Mouse (Mus musculus) limb, embryonic 14.5 days (tissue): ENCODE measurements around the gene Nr4a3. TPM values are rescaled to one million over a fixed set of nuclear protein-coding genes. Genes with fewer than 3 reads are reported as not detected.

Experiments
- ATAC-seq: fragments of 200-750 bp; cut with Nextera tagmentation; 2 replicates; pipeline ENCODE4 v1.8.0; 2017; ENCODE audit warnings: low read depth, moderate number of reproducible peaks, moderate TSS enrichment; ENCODE audit not compliant: low FRiP score
- DNase-seq: peaks from one replicate; pipeline ENCODE4 v3.0.0-alpha.2; 2015; ENCODE audit warnings: low spot score
- H3K27ac ChIP-seq: fragments of 300-500 bp; sonication (generic); replicated peaks from 2 replicates; pipeline ENCODE4 v1.5.1; 2014; ENCODE audit warnings: low read depth, mild to moderate bottlenecking, low read length, moderate library complexity, mixed read lengths
- H3K27me3 ChIP-seq: fragments of 300-500 bp; sonication (generic); 2 replicates; pipeline ENCODE4 v1.6.1; 2014; ENCODE audit warnings: low read length, mixed read lengths; ENCODE audit not compliant: control insufficient read depth, insufficient read depth
- H3K36me3 ChIP-seq: fragments of 300-500 bp; sonication (generic); 2 replicates; pipeline ENCODE4 v1.6.1; 2014; ENCODE audit warnings: mild to moderate bottlenecking, low read length, moderate library complexity, mixed read lengths; ENCODE audit not compliant: control insufficient read depth, insufficient read depth
- H3K4me1 ChIP-seq: fragments of 300-500 bp; sonication (generic); 2 replicates; pipeline ENCODE4 v1.6.1; 2014; ENCODE audit warnings: antibody characterized with exemption, low read length, mixed read lengths; ENCODE audit not compliant: control insufficient read depth, insufficient read depth
- H3K4me2 ChIP-seq: fragments of 300-500 bp; sonication (generic); replicated peaks from 2 replicates; pipeline ENCODE4 v1.6.1; 2014; ENCODE audit warnings: low read depth, mild to moderate bottlenecking, low read length, moderate library complexity; ENCODE audit not compliant: severe bottlenecking
- H3K4me3 ChIP-seq: fragments of 300-500 bp; sonication (generic); replicated peaks from 2 replicates; pipeline ENCODE4 v1.5.1; 2014; ENCODE audit warnings: low read length
- H3K9ac ChIP-seq: fragments of 300-500 bp; sonication (generic); 2 replicates; pipeline ENCODE4 v1.6.1; 2014; ENCODE audit warnings: mild to moderate bottlenecking, low read depth, low read length, moderate library complexity; ENCODE audit not compliant: severe bottlenecking
- H3K9me3 ChIP-seq: fragments of 300-500 bp; sonication (generic); 2 replicates; pipeline ENCODE4 v1.6.1; 2016; ENCODE audit warnings: low read length; ENCODE audit not compliant: control insufficient read depth
- POLR2A ChIP-seq: fragments of 200-500 bp; IDR thresholded peaks from 2 replicates; pipeline ENCODE4 v1.8.0; 2012; ENCODE audit warnings: inconsistent platforms, mild to moderate bottlenecking, moderate library complexity, borderline replicate concordance; ENCODE audit not compliant: insufficient read depth, insufficient read length; ENCODE audit errors: extremely low read depth
- WGBS: fragments of 180-500 bp; shearing (Covaris S2); extraction: QIAGEN DNeasy Blood & Tissue Kit; methylation state at CpG from one replicate; pipeline ENCODE4 v1.1.7; 2014; 5-methylcytosine and 5-hydroxymethylcytosine counted together
- polyA plus RNA-seq, 2 experiments: library from polyadenylated mRNA; depleted of rRNA in 1 of 2; stranded (reverse) in 1 of 2; unstranded in 1 of 2; fragments of >200 nt; fragmentation: Nextera tagmentation in 1 of 2; extraction: Ambion mirVana in 1 of 2; gene quantifications; 2 replicates each; pipeline versions ENCODE4 v1.2.1 to v1.2.3; 2012 to 2014

Nr4a3 gene
- polyA plus RNA-seq, 2 experiments = 0.44 to 0.79 TPM

DNA sequence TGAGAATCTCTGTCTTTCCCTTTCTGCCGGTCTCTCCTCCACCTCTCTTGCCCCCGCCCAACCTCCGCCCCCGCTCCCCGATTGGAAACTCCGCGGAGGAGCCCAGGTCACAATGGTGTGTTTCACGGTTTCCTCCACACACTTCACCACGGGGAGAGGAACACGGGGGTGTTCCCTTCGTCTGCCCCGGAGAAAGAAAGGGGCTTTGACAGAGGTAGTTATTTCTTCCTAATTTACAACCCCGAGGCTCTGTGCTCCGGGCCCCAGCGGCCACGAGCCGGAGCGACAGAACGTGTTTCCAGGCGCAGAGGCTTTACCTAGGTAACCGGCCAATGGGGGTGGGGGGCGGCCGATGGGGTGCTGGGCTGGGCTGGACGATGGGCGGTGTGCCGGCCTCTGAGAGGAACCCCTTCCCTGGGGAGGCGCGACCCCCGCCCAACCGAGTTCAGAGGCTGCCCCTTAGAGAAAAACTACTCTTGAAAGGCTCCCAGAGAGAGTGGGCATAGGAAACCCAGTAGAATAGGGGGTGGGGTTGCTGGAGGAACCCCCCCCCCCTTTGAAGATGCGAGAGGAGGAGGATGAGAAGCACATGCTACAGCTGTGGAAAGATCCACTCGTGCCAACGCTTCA lies 2.3 kb downstream of the Nr4a3 start:
- H3K27me3 ChIP-seq = peaks cover 65% of the 10 kb centered on the region
- DNase-seq = no peak
- H3K27ac ChIP-seq = no peak overlapping the region
- no peaks in the 10 kb centered on the region for H3K9me3 ChIP-seq
- H3K36me3 ChIP-seq = no peaks in the 10 kb centered on the region
- peaks cover 30% of the 10 kb centered on the region for H3K4me1 ChIP-seq
- no peak for TF ChIP-seq POLR2A
- H3K4me2 ChIP-seq = peak overlapping the region; percentile 97
- H3K9ac ChIP-seq = peak overlapping the region; percentile 9; the same call in 1 of the 2 replicates
- WGBS = under 1% methylated on average over 32 of the region's 33 CpGs
- peak overlapping the region; percentile 59 for H3K4me3 ChIP-seq
- ATAC-seq = no peak

DNA sequence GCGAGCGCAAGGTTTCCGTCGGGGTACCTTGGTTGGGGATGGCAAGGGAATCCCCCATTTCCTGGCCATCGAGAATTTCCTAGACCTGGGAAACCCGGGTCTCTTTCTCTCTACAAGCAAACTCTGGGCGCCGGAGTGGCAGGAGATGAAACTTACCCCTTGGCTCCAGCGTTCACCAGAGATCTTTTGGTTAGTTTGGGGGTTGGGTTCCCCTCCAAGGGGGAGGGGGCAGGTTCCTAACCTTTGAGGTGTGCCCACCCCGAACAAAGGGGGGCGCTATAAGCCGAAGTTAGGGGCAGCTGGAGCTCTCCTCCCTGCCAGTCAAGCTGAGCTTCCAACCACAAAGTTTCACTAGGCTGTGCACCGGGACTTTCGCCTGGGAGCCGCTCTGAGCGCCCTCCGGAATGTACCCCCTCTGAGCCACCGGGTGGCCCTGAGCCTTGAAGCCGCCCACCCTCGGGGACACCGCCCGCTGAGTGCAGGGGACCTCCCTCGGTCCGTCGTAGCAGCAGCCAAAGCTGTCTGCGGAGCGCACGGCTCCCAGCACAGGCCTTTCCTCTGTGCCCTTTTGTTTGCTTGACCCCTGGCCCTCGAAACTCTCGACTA lies 2.9 kb downstream of the Nr4a3 start:
- no peak for ATAC-seq
- H3K36me3 ChIP-seq = no peaks in the 10 kb centered on the region
- peaks cover 71% of the 10 kb centered on the region for H3K27me3 ChIP-seq
- no peak for TF ChIP-seq POLR2A
- H3K4me1 ChIP-seq = peaks cover 30% of the 10 kb centered on the region
- peak overlapping the region; percentile 97 for H3K4me2 ChIP-seq
- WGBS = 3% methylated on average over 29 of the region's 30 CpGs
- no peak overlapping the region for H3K27ac ChIP-seq
- H3K9ac ChIP-seq = no peak overlapping the region
- DNase-seq = no peak
- H3K4me3 ChIP-seq = peak overlapping the region; percentile 59
- H3K9me3 ChIP-seq = no peaks in the 10 kb centered on the region

DNA sequence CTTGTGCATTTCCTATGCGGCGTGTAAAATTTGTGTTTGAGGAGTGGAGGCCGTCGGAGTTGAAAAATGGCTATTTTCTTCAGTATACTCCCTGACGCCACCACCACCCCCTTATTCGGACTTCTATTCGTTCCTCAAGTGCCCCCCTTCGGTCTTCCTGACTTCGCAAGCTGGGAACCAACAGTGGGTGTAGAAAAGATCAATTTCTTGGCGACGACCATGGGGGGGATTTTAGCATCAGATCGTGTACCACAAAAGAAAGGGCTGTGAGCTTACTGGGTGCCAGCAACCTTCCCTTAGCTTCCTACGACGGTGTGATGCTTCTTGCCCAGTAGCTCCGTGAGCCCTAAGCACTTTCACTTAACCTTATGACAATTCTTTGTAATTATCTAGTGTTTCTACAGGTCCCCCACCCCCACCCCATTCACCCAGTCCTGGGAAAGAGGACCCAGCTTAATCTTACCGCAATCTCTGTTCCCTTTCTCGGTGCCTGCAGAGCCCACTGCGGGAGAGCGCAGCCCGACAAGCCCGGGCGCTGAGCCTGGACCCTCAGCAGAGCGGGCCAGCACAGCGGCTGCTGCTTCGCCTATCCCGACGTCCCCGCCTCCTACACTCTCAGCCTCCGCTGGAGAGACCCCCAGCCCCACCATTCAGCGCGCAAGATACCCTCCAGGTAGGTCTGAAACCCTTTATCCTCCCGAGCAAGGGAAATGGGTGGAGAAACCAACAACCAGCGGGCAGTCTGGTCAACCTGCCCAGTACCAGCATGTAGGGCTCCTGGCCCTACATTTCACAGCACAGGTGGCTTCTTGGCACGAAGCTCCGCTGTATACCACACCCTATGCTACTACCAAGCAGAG lies 3.7 kb downstream of the Nr4a3 start:
- WGBS = 5% methylated on average over 35 of the region's 35 CpGs
- peaks cover 78% of the 10 kb centered on the region for H3K27me3 ChIP-seq
- peak overlapping the region; percentile 59 for H3K4me3 ChIP-seq
- H3K27ac ChIP-seq = no peak overlapping the region
- no peaks in the 10 kb centered on the region for H3K9me3 ChIP-seq
- H3K4me2 ChIP-seq = peak overlapping the region; percentile 97
- DNase-seq = no peak
- no peak for ATAC-seq
- no peaks in the 10 kb centered on the region for H3K36me3 ChIP-seq
- no peak overlapping the region for H3K9ac ChIP-seq
- H3K4me1 ChIP-seq = peaks cover 30% of the 10 kb centered on the region
- no peak for TF ChIP-seq POLR2A

DNA sequence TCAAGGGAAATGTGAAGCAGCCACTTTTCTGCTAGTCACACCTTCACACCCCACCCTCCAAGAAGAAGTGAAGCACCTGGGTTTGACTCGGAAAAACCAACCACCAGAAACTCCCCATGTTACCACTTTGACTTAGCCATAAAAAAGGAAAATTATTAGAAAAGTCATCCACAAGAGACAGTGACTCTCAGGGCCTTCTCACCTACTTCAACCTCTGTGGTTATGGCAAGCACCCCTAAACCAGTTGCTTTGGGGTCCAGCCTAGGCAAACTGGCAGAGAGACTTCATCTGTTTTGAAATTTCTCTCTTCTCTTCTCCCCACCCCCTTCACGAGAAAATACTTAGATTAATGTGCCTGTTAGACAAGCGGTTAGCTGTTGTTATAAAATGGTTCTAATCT lies 5.1 kb downstream of the Nr4a3 start:
- Histone ChIP-seq H3K4me1 (peaks cover 27% of the 10 kb centered on the region; the same call in 1 of the 2 replicates), H3K36me3 (no peaks in the 10 kb centered on the region), H3K27me3 (peaks cover 89% of the 10 kb centered on the region), H3K9me3 (no peaks in the 10 kb centered on the region), H3K9ac (no peak overlapping the region), H3K4me3 (no peak overlapping the region), H3K4me2 (no peak overlapping the region), H3K27ac (no peak overlapping the region)
- no peak for TF ChIP-seq POLR2A
- WGBS = 47% methylated on average over 3 of the region's 3 CpGs
- no peak for DNase-seq
- ATAC-seq = no peak

DNA sequence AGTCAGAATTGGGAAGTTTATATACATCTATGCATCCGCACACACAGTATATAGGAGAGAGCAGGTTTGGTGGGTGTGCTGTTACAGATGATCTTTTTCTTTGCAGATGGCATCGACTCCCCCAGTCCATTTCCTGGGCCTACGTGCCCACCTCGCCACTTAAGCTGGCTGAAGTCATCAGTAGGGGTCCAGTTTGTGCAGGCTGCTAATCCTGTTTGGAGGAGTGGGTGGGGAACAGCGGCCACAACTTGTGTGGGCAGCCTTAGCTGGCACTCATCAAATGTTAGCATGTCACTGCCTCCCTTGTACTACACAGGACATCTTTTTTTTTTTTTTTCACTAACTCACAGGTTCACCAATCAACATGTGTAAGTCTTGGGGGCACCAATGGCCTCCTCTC lies 5.5 kb downstream of the Nr4a3 start:
- Histone ChIP-seq H3K36me3 (no peaks in the 10 kb centered on the region), H3K9me3 (no peaks in the 10 kb centered on the region), H3K4me3 (no peak overlapping the region), H3K9ac (no peak overlapping the region), H3K4me1 (peaks cover 27% of the 10 kb centered on the region; the same call in 1 of the 2 replicates), H3K27me3 (peaks cover 90% of the 10 kb centered on the region), H3K4me2 (no peak overlapping the region), H3K27ac (no peak overlapping the region)
- 40% methylated on average over 5 of the region's 5 CpGs for WGBS
- no peak for ATAC-seq
- no peak for DNase-seq
- no peak for TF ChIP-seq POLR2A
